Mouse (Mus musculus) large intestine, adult 2 months (tissue): ENCODE measurements at regions not wholly inside any gene's neighbourhood (a gene's known extent, or its start where the extent isn't known, plus 50 kb on each side); places are given as distances from the start of the nearest gene placed in this dataset.

ENCODE experiments used
- DNase-seq: peaks from one replicate; pipeline ENCODE4 v3.0.0-alpha.2; 2012; ENCODE audit warnings: low read depth, low spot score
- WGBS: fragments of 180-500 bp; shearing (Covaris S2); methylation state at CpG from one replicate; pipeline ENCODE4 v1.1.7; 2018; 5-methylcytosine and 5-hydroxymethylcytosine counted together

DNA sequence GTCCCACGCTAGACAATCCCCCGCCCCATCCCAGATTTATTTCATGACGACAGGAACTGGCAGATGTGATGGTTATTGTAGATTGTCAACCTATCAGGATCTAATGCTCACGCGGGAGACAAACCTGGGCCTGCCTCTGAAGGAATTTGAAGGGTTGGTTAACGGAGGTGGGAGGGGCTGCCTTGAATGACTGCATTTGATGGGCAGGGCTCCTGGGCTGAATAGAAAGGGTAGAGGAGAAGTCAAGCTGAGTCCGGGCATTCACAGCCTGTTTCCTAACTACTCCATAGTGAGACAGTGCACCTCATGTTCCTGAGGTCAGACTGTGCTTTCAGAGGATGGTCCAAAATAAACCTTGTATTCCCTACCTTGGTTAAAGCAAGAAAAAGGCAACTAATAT lies 259.1 kb downstream of the Cryba4 start:
- no peak for DNase-seq
- 48% methylated on average over 7 of the region's 7 CpGs for WGBS

DNA sequence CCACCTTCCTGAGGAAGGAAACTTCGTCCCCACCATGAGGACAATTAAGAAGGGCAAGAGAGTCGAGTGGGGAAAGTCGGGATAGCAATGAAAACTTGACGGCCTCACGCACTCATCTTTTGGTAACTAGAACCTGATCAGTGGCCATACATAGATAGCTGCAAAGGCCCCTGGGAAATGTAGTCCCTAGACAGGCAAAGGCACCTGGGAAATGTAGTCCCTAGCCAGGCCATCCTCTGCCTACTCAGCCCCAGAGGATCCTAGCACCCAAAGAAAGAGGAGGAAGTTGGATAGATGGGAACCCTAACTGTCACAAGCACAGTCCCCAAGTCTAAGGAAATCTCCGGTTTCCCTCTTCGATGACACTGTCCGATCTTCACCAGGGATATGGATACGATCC lies 258.4 kb downstream of the Cryba4 start:
- no peak for DNase-seq
- WGBS: 78% methylated on average over 9 of the region's 9 CpGs

DNA sequence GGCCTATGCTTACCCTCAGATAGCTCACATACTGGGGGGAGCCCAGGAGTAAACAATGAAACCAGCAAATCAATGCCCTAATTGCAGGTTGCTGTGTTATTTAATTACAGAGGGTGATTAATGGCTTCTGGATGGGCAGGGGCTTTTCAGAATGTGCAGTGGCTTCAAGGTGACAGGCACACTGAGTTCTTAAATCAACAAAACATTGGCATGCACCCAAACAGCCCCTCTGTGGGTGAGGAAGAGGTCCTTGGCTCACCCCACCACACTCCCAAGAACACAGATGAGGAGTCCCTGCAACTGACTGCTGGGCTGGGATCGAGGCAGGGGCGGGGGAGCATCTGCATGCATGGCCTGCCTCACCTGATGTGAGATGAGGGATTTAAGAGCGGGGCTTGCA lies 255.5 kb downstream of the Cryba4 start:
- 58% methylated on average over 3 of the region's 3 CpGs for WGBS
- DNase-seq: no peak

DNA sequence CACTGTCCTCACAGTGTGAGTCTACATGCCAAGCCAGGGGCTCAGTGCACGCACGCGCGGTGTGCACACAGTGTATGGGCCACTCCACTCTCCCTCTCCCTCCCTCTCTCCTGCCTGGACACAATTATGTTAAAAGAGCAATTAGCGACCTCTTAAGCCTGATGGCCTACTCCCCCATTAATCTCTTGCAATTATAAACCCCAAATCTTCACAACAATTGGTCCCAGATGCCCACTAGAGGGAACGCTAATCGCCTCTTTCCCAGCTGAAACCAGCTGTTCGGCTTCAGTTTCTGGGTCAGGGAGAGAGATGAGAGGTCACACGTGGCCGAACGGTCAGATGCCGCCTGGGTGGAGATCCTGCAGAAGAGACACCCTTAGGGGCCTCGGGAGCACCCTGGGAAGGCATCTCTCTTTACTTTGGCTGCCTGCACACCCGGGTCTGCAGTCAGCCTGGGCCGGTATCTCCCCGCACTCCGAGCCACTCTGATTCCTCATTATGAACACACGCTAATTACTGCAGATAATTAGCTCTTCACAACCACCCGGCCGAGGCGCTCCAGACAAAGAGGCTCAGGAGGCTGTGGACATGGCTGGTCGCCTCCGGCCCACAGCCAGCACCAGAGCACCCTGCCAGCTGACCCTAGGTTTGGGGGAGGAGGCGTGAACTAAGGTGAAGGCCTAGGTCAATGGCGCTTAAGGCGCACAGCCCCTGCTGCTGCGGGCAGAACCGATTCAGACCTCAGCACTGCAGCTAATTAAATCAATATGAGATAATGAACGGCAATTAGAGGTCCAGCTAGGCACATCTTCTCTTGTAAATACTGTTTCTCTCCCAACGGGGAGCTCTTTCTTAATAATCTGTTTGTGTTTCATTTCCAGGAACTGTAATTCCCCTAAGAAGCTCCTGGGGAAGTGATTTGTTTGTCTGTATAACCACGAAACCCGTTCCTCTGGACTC lies 250.3 kb downstream of the Cryba4 start:
- WGBS: 32% methylated on average over 32 of the region's 32 CpGs
- no peak for DNase-seq

DNA sequence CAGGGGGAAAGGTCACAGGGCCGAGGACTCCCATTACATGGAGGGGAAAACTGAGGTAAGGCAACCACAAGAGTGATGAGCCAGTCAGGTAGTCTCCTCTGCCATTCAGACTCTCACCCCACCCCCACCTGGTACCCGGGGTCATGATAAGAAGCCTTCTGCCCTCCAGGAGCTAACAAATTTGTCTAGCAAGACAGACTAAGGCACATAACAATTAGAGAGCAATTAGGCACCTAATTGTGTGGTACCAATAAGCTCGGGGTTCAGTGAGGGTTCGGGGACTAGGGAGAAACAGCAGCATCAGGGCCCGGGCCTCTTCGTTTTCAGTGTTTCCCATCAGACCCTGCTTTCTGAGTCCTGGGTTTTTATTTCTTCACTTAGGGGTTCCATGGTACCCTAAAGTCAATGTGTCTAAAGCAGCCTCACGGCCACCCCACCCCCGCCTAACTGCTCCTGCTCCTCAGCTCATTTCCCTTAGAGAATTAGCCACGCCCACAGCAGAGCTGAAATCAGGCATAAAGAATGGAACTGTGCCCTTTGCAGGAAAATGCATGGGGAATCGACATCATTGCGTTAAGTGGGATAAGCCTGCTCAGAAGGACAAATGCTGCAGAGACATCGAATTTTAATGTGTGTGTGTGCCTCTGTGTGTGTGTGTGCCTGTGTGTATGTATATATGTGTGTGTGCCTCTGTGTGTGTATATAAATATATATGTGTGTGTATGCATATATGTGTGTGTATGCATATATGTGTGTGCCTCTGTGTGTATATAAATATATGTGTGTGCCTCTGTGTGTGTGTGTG lies 249.3 kb downstream of the Cryba4 start:
- DNase-seq: no peak
- 47% methylated on average over 12 of the region's 12 CpGs for WGBS

DNA sequence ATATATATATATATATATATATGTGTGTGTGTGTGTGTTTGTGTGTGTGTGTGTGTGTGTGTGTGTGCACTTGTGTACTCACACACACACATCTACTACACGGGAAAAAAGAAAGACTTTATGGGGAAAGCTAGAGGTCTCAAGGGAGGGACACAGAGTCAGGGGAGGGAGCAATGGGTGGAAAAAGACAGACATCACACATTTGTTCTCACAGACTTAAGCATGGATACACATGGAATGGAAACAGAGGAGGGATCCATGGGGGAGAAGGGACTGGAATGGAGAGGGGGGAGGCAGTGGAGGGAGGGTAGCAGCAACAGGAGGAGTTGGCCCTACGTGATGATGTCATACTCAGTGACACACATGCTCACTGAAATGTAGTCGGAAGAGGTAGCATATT lies 248.3 kb downstream of the Cryba4 start:
- 62% methylated on average over 3 of the region's 3 CpGs for WGBS
- DNase-seq: no peak

DNA sequence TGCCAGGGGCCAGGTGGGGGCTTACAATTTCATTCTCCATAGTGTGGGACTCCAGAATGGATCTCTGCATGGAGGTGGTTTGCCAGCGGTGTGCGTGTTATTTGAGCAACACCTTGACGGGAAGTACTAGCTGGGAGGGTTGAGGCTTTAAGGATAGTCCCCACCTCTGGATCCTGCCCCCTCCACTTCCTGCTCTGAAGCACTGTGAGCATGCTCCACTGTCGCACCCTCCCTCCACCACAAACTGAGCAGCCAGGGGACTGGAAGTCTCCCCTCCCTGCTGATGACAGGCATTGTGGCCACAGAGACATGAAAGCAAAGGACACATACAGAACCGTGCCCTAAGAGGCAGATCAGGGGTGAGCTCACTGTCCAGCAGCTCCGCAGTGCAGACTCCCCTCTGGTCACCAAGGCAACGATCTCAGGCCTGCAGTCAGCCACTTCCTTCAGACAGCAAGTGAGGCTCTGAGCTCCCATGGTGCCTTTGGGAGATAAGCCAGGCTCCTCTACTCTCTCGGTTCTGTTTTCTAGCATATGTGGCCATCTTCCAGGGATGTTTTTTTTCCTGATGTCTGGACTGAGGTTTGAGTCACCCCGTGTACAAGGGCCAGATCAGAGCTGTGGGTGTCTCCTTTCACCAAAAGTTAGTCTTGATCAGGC lies 239.7 kb downstream of the Cryba4 start:
- DNase-seq: no peak
- 16% methylated on average over 9 of the region's 9 CpGs for WGBS

DNA sequence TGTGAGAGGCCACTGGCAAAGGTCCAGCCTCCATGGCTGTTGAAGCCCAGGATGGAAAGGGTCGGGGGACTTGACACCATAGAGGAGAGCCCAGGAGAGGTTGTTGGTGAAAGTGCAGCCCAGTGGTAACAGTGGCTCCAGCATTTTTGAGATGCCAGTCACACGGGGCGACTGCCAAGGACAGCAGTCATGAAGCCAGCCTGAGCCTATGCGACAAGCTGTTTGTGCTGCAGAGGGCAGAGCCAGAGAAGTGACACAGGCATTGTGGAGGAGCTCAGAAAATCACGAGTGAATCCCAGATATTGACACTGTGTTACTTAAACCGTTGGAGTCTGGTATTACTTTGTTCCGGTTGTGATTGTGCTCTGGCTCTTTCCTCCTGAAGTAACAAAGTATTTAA lies 233.4 kb downstream of the Cryba4 start:
- WGBS: 54% methylated on average over 7 of the region's 7 CpGs
- DNase-seq: no peak

DNA sequence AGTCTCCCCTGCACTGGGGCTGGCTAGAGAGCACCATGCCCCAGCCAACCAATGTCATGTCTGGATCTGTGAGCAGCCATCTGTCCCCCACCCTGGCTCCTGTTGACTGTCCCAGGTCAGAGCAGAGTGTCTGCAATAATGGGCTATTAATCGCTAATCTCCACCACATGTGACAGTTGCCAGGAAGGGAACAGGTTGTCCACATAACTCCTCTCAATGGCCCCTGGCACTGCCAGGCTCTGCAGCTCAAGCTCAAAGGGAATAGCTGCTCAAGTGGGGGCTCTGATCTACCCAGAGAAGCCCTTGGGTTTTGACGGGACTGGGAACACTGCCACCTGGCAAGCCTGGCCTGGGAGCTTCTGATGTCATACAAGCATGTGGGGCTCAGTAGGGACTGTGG lies 231.4 kb downstream of the Cryba4 start:
- WGBS: 57% methylated on average over 2 of the region's 2 CpGs
- no peak for DNase-seq

DNA sequence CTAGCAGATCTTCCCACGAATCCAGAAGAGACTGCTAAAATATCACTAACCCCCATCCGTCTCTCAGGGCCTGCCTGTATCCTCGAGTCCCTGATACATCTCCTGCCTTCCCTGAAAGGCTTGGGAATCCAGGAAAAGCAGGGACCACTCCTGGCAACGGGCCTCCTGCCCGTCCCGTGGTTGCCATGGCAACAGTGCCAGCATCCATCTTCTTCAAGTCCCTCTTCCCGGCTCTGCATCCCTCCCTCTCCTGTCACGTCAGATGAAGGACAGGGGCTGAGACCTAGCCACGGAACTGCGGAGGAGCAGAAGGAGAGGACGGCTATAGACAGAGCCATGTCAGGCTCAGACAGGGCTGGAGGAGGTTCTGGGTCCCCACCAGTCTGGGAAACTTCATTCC lies 222.4 kb downstream of the Cryba4 start:
- 55% methylated on average over 11 of the region's 11 CpGs for WGBS
- DNase-seq: no peak

DNA sequence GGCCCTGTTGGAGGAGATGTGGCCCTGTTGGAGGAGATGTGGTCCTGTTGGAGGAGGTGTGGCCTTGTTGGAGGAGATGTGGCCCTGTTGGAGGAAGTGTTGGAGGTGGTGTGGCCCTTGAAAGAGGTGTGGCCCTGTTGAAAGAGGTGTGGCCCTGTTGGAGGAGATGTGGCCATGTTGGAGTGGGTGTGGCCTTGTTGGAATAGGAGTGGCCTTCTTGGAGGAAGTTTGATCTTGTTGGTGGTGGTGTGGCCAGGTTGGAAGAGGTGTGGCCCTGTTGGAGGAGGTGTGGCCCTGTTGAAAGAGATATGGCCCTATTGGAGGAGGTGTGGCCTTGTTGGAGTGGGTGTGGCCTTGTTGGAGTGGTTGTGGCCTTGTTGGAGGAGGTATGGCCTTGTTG lies 220.3 kb downstream of the Cryba4 start:
- DNase-seq: no peak

DNA sequence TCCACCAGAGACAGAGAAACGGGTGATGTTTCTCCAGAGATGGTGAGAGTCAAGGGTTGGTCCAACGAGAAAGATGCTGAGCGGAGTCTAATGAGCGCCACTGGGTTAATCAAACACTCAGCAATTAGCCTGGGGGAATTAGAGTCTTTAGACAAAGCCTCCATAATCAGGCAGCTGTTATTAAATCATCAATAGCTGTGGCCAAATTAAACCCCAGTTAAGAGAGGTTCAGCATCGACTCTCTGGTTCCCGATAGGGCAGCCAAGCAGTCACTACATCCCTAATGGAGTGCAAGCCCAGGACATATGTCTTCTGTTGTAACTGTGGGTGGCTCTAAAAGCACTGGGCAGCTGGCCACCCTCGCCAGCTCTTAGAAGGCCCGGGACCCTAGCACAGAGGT lies 216.9 kb downstream of the Cryba4 start:
- no peak for DNase-seq
- WGBS: 81% methylated on average over 8 of the region's 8 CpGs

DNA sequence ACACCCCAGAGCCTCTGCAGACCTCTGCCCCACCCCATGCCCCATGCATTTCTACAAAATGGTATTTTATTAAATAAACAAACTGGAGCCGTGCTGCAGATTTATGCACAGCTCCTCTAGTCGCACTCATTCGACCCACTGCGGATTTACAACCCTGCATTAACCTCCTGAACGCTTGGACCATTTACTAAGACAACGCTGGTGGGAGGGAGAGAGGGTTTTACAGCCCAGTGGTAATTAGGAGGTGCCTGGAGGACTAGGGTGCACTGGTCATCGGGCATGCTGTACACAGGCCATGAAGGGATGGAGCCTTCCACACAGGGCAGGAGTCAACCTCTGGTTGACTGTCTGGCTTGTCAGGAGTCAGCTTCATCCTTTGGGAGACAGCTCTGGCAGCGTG lies 215.2 kb downstream of the Cryba4 start:
- 14% methylated on average over 8 of the region's 8 CpGs for WGBS
- DNase-seq: no peak

DNA sequence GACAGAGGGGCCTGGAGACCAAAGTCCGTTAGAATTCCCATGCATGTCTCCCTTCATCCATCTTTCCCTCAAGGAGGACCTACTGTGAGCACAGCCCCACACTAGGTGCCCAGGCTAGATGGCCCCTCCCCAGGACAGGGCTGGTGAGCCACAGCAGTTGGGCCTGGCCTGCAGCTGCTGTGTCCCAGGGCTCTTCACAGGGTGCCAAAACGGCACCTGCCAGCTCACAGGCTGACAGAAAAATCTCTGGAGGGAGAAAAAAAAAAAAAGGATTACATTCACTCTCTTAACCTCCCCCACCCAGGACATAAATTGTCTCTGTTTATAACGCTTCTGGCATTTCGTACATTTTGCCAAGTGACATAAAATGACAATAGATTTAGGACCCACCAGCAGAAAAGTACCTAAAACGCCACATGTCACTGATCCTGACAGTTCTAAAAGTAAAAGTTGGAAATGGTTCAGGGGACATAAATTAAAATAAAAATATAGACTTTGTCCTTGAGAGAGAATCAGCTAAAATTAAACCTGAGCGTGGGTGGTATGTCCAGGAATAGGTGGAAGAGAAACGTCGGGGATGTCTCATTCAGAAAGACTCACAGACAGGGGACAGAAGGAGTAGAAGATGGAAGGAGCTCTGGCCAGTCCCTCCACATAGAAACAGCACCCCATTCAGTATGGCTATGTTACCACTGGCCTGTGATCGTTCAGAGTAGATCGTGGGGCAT lies 212.5 kb downstream of the Cryba4 start:
- 42% methylated on average over 10 of the region's 10 CpGs for WGBS
- DNase-seq: no peak

DNA sequence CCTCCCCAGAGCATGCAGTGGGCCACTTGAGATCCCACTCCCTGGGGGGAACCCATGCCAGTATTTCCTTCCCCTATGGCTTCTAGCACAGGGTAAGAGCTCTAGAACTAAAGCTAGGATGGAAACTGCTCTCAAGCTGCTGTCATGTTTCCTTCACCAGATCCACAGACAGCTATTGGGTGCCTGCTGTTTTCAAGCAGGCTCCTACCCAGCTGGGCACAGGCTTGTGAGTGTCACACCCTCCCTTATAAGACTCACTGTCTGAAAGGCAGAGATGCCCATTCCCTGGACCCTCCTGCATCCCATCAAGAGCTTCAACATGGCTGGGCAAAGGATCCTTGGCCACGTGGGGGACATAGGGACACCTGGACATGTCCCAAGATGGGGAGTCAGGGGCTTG lies 211.6 kb downstream of the Cryba4 start:
- DNase-seq: no peak
- WGBS: 44% methylated on average over 1 of the region's 1 CpGs

DNA sequence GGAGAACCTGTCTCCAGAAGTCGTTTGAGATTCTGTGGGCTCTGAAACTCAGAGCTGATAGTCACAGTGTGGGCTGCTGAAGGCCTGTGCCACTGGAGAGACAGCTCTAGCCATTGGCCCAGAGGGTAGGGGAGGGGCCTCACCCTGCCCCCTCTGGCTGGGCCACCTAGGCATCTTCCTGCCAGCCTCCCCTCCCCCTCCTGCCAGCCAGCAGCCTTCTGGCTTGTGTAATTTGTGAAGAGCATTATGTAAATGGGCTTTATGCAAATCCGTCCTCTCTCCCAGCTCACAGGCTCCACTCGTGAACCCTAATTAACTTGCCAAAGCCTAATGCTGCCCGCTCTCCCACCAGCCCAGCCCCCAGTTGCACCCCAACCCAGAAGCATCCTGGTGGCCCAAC lies 211.0 kb downstream of the Cryba4 start:
- WGBS: 38% methylated on average over 4 of the region's 4 CpGs
- no peak for DNase-seq

DNA sequence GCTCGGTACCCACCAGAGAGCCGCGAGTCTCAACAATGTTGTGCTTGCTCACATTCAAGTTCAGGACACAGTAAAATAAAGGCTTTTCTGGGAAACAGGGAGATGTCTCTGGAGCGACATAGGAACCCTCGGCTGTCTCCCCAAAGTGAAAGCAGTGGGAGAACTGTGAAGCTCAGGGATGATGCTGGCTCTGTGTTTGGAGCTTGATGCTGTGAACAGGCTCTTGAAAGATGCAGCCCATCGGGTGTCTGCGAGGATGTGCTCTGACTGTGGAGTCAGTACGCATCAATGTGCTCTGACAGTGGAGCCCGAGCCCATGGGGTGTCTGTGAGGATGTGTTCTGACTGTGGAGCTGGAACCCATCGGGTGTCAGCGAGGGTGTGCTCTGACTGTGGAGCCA lies 210.1 kb downstream of the Cryba4 start:
- no peak for DNase-seq

DNA sequence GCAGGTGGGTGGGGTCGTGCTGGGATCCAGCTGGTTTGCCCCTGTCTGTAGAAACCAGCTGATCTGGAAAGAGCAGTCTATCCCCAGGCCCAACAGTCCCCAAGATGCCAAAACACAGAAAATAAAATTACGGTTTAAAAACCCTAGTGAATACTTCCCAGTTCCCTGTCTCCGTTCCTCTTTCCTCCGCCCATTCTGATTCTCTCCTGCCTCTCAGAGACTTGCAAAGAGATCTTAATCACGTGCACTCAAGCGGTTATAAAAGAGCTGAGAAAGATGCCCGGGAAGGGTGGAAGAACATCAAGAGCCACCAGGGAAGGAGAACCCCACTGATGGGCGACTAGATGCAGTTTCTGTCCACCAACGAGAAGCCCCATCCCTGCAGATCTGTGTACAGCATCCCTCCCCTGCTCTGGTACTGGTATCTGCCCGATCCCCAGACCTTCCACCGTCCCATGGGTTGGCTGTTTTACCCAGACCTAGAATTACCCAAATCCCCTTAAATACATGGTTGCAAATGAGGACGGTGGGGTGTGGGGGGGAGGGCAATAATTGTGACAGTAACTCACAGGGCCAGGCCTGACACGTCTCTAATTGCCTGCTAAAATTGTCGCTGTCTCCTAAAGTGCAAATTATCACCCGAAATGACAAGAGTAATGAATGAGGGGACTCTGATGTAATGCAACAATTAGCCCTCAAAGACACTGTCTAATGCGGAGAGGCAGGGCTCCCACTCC lies 202.1 kb downstream of the Cryba4 start:
- DNase-seq: no peak
- 39% methylated on average over 16 of the region's 16 CpGs for WGBS

More for the DNA sequence above, 210.1 kb downstream of the Cryba4 start:
- WGBS: 79% methylated on average over 11 of the region's 11 CpGs

DNA sequence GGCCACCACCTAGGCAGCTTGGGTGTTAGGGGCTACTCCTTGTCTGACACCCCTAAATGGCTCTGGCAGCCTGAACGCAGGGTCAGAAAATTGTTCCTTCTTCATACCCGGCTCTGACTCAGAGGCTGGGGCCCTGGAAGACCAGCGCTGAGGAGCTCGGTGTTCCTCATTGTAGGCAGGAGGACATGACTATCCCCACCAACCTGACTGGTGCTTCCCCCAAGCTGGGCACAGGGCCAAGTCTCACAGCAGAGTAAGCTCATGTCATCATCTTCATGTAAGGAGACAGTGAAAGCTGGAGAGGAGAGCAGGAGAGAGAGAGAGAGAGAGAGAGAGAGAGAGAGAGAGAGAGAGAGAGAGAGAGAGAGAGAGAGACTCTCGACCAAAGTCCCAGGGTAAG lies 201.4 kb downstream of the Cryba4 start:
- DNase-seq: no peak
- 44% methylated on average over 5 of the region's 5 CpGs for WGBS
